Mouse (Mus musculus) MEL-GATA-1-ER (cell line): Measurements from ENCODE around the gene Sun1.
A peak's percentile ranks its signal among the peaks of the same experiment; 100 is the strongest.

Experiments used
- DNase-seq: peaks from one replicate; pipeline ENCODE4 v3.0.0-alpha.2; 2012; ENCODE audit warnings: low read depth; ENCODE audit errors: extremely low read depth

Sun1 gene

DNA sequence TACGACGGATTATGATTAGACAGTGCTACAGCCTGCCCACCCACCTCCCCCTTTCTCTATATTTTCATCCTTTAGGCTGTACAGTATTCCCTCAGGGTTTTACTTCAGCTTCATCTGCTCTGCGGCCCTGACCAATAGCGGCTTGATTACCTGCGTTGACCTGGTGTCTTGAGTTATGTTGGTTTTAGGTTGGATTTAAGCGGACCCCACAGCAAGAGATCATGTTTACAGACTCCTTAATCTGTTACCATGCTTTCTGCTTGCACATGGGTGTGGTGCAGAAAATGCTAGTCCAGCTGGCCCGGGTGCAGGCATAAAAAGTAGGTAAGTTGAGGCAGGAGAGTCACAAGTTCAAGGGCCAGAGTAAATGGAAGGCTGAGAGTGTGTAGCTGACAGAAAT is 50.8 kb downstream of the Sun1 start:
- DNase-seq: no peak

DNA sequence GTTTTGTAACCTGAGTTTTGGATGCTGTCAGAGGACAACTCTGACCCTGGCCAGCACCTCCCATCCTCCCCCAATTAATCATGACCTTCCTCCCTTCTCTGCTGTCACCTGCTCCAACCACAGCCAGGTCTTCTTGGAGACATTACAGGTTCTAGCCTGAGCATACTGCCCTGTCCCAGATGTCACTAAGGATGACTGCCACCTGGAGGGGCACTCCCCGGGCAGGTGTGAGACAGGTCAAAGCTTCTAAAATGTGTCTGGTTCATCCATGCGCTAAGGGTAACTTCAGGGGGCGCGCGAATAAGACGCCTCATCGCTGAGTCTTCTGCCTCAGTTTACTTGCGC is 51.3 kb downstream of the Sun1 start:
- DNase-seq: no peak

DNA sequence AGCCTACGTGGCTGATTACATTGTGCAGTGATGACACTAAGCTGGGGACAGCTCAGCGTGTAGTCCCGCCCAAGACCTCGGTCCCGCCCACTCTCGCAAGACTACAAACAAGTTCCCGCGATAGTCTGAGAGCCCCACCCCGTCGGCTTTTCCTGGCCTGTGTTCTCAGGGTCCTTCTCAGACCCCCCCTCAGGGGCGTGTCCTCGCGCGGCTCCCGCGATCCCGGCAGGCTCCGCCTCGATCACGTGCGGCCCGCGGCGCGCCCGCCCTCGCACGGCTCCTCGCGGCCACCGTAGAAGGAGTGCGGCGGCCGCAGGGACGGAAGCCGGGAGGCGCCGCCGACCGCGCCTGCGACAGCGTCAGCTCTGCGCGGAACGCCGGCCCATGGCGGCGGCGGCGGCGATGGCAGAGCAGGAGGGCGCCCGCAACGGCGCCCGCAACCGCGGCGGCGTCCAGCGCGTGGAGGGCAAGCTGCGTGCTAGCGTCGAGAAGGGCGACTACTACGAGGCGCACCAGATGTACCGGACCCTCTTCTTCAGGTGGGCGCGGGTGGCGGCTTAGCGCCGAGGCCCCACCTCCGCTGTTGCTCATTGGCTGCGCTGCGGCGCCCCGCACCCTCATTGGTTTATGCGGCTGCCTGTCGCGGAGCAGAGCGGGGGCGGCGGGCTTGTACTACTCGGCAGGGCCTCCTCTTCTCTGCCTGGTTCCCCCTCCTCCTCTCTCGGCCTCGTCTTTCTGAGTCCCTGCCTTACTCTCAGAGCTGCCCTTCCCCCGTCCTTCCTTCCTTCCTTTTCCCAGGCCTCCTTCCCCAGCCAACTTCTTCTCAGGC is 51.9 kb downstream of the Sun1 start, which contains the start of gene Get4:
Get4 (plus strand) TSS at position 244 of the 829 bp plus-strand sequence.
- DNase-seq: peak; percentile 96

DNA sequence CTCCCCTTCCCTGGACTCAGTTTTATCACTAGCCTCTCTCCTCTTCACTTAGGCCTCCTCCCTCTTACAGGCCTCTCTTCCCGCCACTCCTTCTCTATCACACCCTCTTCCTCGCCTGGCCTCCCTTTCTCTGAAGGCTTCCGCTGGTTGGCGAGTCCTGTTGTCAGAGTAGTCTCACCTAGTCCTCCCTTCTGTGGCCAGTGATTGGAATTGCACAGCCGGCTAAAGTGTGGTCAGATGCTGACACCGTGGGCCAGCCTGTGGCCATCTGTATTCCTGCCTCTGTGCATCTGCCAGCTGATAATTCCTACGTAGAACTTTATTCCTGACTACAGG is 52.4 kb downstream of the Sun1 start:
- no peak for DNase-seq

DNA sequence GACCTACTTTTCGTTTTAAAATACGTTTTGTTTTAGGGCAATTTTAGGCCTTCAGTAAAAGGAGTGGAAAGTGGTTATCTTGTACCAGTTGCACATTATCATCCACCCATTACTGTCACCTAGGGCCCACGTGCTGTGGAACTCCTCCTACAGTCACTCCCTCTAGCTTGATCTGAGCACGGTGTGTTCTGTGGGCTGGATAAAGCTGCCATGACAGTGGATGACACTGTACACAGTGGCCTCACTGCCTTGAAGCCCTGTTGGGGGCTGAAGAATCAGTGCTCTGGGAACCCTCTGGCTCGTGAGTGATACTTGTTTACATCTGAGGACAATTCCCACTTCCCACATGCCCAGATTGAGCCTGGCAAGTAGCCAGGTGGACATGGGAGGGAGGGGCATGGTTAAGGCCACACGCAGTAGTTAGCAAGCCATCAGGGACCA is 52.9 kb downstream of the Sun1 start:
- peak; percentile 52 for DNase-seq

DNA sequence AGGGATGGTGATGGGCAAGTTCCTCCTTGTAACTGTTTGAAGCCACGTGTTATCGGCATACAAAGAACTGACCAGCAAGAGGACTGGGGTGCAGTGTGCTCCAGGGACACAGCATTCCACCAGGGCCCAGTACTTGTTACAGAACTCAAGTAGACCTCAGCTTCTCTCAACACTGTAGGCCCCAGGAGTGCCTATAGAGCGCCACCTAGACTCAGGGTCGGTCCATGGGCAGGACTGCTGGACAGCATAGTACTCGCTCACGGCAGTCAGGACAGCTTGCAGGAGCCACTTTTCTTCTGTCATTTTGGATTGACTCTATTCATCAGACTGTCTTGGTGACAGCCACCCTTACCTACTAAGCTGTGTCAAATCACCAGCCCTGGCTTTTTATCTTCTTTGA is 54.5 kb downstream of the Sun1 start:
- DNase-seq: no peak

DNA sequence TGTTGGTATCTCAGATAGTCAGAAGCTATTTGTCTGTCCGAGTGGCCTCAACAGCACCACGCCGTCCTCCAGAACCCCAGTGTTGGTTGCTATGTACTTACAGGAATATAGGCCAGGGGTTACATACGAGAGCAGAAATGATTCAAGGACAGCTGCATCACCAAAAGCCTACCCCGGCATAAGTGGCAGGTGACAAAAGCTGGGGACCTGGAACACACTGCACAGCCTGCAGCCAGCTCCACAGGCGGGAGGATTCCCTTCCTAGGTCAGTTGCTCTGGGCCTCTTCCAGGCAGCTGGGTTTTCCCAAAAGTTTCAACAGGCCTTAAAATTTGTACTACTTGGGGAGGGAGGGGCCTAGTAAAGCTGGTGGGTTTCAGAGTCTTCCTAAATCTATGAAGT is 55.3 kb downstream of the Sun1 start:
- DNase-seq: no peak

DNA sequence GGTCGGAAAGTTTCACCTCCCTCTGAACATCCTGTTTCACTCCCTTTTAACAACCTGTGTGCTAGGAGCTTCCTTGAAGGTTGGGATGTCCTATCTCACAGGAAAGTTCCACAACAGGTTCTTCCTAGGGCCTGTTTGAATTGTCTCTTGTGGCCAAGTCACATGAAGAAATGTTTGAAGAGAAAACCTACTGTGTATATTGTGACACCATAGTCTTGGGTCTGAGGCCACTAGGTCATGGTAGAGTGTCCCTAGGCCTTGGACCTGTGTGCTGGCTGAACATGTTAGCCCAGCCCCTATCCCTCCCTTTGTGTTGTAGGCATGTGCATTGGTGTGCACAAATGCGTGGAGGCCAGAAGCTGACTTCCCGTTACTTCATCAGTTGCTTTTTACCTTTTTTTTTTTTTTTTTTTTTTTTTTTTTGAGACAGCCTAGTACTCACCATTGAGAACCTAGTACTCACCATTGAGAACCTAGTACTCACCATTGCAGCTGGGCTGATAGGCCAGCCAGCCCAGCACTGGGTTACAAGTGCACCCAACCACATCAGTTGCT is 55.9 kb downstream of the Sun1 start:
- DNase-seq: no peak

DNA sequence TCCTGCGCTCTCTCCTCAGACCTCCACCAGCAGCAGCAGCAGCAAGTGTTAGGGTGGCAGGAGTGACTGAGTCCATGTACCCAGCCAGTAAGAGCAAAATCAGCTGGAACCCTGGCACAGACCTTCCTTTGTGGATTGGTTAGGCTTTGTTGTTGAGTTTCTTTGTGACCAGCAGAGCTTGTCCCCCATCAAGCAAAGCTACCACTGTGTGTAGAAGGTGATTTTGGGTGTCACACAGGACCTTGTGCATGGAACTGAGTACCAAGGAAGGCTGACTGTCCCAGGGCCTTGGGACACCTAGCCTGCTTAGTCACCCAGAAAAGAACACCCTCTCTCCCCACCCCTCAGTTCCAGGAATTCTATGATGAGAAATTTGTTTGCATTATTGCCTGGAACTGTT is 56.8 kb downstream of the Sun1 start:
- no peak for DNase-seq

DNA sequence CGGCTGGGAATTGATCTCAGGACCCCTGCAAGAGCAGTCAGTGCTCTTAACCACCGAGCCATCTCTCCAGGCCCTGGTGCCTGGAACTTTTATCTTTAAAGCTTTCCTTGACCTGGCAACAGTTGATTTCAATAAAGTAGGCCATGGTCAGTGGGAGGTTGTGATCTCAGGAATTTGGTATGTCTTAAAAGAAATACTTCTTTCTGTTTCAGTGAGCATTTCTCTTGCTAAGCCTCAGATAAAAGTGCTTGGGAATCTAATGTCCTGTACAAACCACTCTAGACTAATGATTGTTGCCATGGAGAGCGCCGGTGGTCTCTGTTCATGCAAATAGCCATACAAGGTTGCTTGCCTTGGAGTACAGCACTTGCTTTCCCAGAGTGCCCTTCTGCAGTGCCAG is 57.4 kb downstream of the Sun1 start:
- no peak for DNase-seq

DNA sequence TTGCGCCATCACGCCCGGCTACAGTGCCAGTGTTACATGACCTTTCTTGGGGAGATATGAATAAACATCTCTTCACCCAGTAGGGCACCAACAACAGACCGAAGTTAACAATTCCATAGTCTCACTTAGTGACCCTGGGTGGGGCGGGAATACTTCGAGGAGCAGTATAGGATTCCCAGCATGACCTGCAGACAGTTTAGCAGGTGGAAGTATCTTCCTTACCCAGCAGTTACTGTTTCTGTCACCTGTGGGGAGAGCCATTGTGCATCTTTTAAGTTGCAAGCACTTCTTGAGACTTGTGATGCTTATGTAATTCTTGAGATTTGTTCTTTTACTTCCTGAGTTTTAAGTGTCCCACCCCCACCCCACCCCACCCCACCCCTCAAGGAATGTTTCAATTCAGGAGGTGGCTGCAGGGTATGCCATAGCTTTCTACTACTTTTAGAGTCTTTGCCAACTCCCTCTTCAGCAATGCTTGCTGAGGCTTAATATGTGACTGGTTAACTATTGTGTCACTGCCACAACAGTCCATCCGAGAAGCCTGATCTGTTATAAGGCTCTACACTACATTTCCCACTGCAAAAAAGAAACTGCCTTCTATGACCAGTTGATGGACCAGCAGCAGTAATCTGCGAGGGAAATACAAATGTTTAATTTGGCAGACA is 58.1 kb downstream of the Sun1 start:
- no peak for DNase-seq

DNA sequence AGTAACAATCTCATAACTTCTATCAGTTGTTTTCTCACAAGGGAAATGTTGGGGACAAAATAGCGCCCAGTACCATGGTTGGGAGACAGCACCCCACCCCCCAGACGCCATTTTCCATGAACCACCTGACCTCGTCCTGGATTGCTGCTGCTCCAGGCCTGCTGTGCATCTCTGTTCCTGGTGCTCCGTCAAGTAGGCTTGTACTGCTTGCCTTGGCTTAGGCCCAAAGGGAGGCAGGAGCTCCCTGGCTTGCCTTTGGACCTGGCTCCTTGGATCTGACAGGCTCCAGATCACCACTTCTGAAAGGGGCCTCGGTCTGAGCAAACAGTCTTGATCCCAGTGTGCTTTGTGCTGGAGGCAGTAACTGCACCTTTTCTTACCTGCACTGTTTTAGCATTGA is 59.4 kb downstream of the Sun1 start:
- DNase-seq: no peak

DNA sequence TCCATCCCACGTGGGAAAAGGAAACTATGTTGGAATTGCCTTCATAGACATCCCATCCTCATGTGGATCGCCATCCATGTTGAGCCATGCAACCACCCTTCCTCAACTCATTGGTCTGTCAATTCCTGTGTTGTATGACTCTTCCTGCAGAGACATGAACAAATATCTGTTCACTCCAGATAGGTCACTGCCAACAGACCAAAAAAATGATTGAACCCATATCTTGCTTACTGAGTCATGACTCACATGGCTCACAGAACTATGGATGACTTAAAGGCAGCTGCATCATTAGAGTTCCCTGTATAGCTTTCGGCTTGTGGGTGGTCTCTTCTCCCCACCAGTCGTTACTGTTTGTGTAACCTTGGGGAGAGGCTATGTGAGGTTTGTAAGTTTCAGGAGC is 61.0 kb downstream of the Sun1 start:
- no peak for DNase-seq

DNA sequence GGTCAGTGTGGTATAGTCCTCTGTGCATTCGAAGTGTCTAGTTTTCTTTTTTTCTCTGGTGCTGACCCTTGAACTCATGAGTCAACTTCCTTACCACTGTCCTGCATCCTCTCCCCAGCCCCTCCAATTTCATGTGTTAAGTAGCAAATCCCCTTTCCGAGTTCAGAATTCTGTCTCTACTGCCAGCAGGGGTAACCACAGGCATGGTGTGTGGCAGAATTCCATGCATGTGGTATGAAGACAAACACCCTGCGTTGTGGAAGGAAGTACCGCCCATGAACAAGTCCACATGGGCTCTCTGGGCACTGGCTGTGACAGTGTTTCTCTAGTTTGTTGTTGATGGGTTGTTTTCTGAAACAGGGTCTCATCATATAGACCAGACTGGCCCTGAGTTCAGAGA is 67.2 kb downstream of the Sun1 start:
- no peak for DNase-seq

DNA sequence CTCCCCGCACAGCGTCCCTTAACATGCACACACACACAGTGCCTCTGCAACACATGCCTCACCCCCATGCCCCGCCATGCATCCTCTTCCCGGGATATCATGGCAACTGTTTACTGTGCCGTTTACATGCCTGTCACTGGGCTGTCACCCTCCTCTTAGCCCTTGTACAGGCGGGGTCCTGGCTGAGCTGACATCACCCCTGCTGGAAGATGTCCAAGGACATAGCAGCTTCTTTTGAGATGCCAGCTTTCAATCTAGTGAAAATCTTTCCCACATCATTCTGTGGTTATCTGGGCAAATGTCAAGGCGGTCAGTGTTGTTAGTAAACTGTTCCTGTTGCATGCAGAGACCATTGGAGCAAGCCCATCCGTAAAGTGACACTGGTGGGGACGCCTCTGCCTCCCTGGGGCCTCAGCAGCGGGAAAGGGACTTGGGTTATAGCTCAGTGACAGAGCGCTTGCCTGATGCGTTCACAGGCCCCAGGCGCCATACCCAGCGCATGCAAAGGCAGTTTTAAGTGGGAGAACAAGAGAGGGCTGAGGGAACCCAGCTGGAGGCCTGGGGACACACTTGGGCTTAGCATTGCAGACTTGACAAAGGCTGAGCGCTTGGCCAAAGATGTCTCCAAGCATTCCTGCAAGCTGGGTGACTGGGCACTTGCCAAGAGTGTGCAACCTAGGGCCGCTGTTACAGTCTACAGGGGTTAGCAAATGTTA is 70.5 kb downstream of the Sun1 start:
- no peak for DNase-seq

DNA sequence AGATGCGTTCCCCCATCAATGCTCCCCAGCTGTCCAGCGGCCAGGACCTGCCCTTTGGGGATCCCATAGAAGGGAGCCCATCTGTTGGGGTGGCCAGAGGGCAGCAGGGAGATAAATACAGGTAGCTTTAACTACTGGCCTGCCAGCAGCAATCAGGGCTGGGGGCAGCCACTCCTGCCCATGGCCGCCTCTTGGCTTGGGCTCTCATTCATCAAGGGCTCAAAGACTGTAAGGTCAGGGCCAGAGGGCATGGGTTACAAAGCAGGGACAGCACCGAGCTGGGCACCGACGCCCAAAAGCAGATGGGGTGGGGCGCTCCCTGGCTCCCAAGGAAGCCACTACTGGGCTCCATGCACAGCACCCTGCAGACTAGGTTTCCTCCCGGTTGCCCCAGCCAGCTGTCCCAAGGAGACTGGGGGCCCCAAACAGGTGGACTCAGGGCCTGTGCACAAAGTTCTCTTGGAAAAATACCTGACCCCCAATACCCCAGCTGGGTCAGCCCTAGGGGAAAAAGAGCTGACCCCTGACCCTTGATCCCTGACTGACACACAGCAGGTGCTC is 71.6 kb downstream of the Sun1 start:
- no peak for DNase-seq

DNA sequence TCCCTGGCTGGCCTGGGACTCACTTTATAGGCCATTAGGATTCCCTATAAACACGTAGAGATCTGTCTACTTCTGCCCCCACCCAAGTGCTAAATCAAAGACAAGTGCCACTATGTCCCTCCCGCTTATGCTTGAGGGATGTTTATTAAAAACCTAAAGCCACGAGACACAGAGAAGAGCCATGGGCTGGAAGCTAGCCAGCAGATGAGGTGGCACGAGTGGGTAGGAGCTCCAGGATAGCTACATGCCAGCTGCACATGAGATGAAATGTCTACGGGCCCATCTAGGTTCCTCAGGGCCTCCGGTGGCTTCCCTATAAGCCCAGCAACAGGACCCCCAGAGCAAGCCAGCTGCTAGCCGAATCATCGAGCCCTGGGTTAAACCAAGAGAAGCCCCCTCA is 76.8 kb downstream of the Sun1 start:
- no peak for DNase-seq

DNA sequence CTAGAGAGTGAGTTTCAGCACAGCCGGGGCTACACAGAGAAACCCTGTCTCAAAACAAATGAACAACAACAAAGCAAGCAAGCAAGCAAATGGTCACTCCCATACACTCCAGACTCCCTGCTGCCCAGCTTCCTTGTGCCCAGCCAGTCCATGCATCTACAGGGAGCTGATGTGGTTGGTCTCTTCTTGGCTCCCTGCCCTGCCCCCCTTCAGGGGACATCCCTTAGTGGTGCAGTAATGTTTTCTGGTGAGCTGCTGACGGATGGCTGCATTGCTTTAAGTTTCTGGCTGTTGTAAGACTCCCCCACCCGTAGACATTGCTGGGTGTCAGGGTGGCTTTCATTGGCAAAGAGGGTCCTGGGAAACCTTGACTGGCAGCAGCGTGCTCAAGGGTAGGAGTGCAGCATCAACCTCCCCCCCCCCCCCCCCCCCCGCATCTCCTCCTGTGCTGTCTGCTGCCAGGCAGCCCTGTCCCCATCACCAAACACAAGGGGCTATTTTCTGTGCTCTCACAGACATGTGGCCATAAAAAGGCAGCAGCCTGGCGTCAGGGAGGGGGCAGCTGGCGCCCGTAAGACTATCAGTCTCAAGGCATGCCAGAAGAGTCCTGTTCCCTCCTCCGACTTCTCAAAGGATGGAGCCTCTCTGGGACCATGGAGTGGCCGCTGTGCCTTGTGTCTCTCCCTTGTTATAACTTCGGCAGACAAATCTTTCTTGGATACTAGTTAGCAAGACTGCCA is 81.1 kb downstream of the Sun1 start:
- DNase-seq: no peak

DNA sequence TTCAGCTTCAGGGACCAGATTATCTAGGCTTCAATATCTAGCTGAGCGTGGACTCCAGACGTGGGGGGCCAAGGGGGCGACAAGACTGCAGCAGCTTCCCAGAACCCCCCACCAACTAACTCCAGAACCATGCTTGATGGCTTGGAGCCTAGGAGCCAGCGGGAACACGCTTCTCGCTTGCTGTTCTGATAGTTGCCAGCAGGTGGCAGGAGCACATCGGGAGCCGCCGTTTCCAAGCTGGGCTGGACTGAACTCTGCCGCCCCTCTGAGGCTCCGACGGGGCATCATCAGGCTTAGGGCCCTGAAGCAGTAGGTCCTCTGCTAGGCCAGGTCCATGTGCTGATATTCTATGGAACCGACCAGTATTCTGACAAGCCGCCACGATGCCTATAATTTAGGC is 81.8 kb downstream of the Sun1 start:
- peak; percentile 25 for DNase-seq

DNA sequence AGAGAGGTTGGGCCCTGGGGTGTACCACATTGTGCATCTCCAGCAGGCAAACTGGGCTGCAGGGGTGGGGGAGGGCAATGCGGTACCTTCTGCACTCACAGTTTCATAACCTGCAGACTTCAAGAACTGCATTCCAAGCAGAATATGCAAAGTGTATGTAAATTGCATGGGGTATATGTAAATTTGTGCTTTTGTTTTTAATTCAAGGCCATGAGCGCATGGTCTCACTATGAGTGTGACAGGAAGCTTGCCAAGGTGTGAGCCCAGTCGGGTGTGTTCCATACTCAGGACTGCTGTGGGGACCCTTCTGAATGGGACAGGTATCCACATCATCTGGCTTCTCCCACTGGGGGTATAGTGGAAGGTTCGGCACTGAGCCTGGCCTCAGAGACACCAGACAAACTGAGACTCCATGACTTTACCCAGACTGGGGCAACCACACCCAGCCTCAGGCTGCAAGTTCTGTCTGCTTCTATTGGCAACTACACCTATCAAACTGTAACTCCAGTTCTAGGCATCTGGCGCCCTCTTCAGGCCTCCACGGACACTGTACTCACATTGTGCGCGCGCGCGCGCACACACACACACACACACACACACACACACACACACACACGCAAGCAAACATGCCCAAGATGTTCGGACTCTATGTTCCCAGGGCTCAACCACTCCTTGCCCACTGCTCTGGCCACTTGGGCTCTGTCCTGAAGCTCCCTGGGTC is 83.2 kb downstream of the Sun1 start:
- no peak for DNase-seq
